Comparison of ENCODE assay signal across 13 mouse cellular contexts in the genomic region with DNA sequence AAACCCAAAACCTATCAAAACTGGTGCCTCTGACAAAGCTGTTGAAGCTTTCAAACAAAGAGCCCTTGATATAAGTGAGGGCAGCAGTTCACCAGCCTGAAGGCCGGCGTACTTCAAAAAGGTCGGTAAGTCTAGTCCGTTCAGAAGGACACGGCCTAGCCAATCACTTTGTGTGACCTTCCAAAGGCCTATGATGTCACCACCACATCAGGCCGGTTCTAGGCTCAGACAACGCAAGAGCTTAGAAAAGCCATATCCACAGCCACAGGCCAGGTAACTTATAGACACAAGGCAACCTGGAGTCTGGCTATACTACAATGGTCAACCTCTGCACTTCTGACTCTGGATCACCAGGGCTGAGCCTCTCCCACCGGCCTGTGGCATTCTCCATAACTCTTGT. TPM values are rescaled to one million over a fixed set of nuclear protein-coding genes. Genes with fewer than 3 reads are reported as not detected.
A peak's percentile ranks its signal among the peaks of the same experiment; 100 is the strongest.
DNase-seq lines count a peak whose midpoint lies in the region; ATAC-seq lines count a peak whose summit lies in the region.
"Had no signal": no experiment of that assay in that cellular context is flagged by ENCODE, and none has a peak within 500 bp of the region (broad histone marks: within the 10 kb centered on the region; RNA-seq: fewer than 3 reads in every experiment).

No protein-coding gene starts in this region.

- H3K36me3 ChIP-seq in kidney, embryonic 15.5 days, result no peaks in the 10 kb centered on the region
- H3K36me3 ChIP-seq: midbrain, embryonic 15.5 days had no signal

- peak overlapping the region; percentile 58 for H3K4me3 ChIP-seq in kidney, embryonic 15.5 days (replicated peaks)

- WGBS in kidney, embryonic 15.5 days, result 77% methylated on average over 8 of the region's 8 CpGs

- H3K4me2 ChIP-seq in kidney, embryonic 15.5 days, result peak overlapping the region; percentile 96

- peaks cover 49% of the 10 kb centered on the region for H3K4me1 ChIP-seq in kidney, embryonic 15.5 days

- H3K9me3 ChIP-seq in kidney, embryonic 15.5 days (replicated peaks), result no peaks in the 10 kb centered on the region
- H3K9me3 ChIP-seq: midbrain, embryonic 15.5 days had no signal

- peaks cover 47% of the 10 kb centered on the region for H3K27me3 ChIP-seq in kidney, embryonic 15.5 days

- no peak overlapping the region for H3K9ac ChIP-seq in kidney, embryonic 15.5 days
- H3K9ac ChIP-seq: forebrain, postnatal 0 days; liver, embryonic 14.5 days; midbrain, embryonic 15.5 days had no signal

- peak; percentile 55 for DNase-seq in adrenal gland, adult 8-10 months
- DNase-seq in adrenal gland, postnatal 25 days, result no peak
- no peak for DNase-seq in kidney, adult 11 months
- DNase-seq in thymus, postnatal 25 days, result peak; percentile 25
- no peak for DNase-seq in thymus, adult 18-20 months
- DNase-seq: cerebellum, postnatal 36 days; forebrain, postnatal 0 days had no signal

- no peak overlapping the region for H3K27ac ChIP-seq in kidney, embryonic 15.5 days
- H3K27ac ChIP-seq: liver, embryonic 14.5 days; midbrain, embryonic 15.5 days had no signal

- no peak for ATAC-seq in kidney, embryonic 15.5 days (replicated peaks; ENCODE audit: low FRiP score)
- no peak for ATAC-seq in granulocyte monocyte progenitor cell, adult 5-6 weeks (replicated peaks; ENCODE audit: poor library complexity, severe bottlenecking)
- ATAC-seq in inflammation-experienced regulatory T-cells, adult 6 months, result no peak
- ATAC-seq: forebrain, postnatal 0 days had no signal

RNA-seq across cellular contexts. Expression of gene Spint2, which starts 1.8 kb away (rescaled TPM):
- 100 to 1,000 TPM in 2 of 4 experiments, 10 to 100 TPM in 2; 75.9 to 116 (median 96.8) TPM for total RNA-seq in adrenal gland, adult 8-10 months (2022)
- 23.0 and 36.9 TPM in 2 replicates for total RNA-seq in adrenal gland, postnatal 25 days (2021)
- 236 and 245 TPM in 2 replicates for polyA plus RNA-seq in kidney, embryonic 15.5 days (2015; fragmentation: Nextera tagmentation; extraction: Ambion mirVana)
- 45.1 and 55.0 TPM in 2 replicates for total RNA-seq in granulocyte monocyte progenitor cell, adult 5-6 weeks (2014; fragmentation: Nextera tagmentation)
- 24.4 and 29.9 TPM in 2 replicates for total RNA-seq in granulocyte monocyte progenitor cell, adult 5-6 weeks (2017)
- polyA plus RNA-seq in inflammation-experienced regulatory T-cells, adult 6 months (2017; shearing (Covaris generic)), result 10 to 100 TPM; 58.9 to 90.9 (median 63.6) TPM

RNA-seq across cellular contexts. Expression of gene Ppp1r14a, which starts 9.2 kb away (rescaled TPM):
- total RNA-seq in adrenal gland, adult 8-10 months (2022), result 1 to 10 TPM; 4.8 to 8.0 (median 5.5) TPM
- 5.5 and 6.7 TPM in 2 replicates for total RNA-seq in adrenal gland, postnatal 25 days (2021)
- 21.0 and 23.7 TPM in 2 replicates for polyA plus RNA-seq in kidney, embryonic 15.5 days (2015; fragmentation: Nextera tagmentation; extraction: Ambion mirVana)
- total RNA-seq in granulocyte monocyte progenitor cell, adult 5-6 weeks (2014; fragmentation: Nextera tagmentation), result not detected in 2 replicates
- not detected in 2 replicates for total RNA-seq in granulocyte monocyte progenitor cell, adult 5-6 weeks (2017)
- polyA plus RNA-seq in inflammation-experienced regulatory T-cells, adult 6 months (2017; shearing (Covaris generic)), result not detected
- total RNA-seq: hematopoietic stem cell, adult 5-6 weeks had no signal

RNA-seq across cellular contexts. Expression of gene Dpf1, which starts 23.8 kb away (rescaled TPM):
- total RNA-seq in adrenal gland, adult 8-10 months (2022), result 1 to 10 TPM; 2.6 to 6.1 (median 4.0) TPM
- 0.95 and 1.6 TPM in 2 replicates for total RNA-seq in adrenal gland, postnatal 25 days (2021)
- 3.1 and 5.9 TPM in 2 replicates for polyA plus RNA-seq in kidney, embryonic 15.5 days (2015; fragmentation: Nextera tagmentation; extraction: Ambion mirVana)
- not detected in 2 replicates for total RNA-seq in granulocyte monocyte progenitor cell, adult 5-6 weeks (2014; fragmentation: Nextera tagmentation)
- total RNA-seq in granulocyte monocyte progenitor cell, adult 5-6 weeks (2017), result 0.22 TPM in 1 of 2 replicates, not detected in the other
- 1 to 10 TPM in 1 of 3 experiments, under 1 TPM in 1, not detected in 1; 0.13 to 1.2 TPM for polyA plus RNA-seq in inflammation-experienced regulatory T-cells, adult 6 months (2017; shearing (Covaris generic))

RNA-seq across cellular contexts. Expression of gene 2200002D01Rik, which starts 31.7 kb away (rescaled TPM):
- total RNA-seq in adrenal gland, adult 8-10 months (2022), result 1 to 10 TPM; 3.0 to 6.9 (median 3.7) TPM
- 0.86 and 2.0 TPM in 2 replicates for total RNA-seq in adrenal gland, postnatal 25 days (2021)
- polyA plus RNA-seq in kidney, embryonic 15.5 days (2015; fragmentation: Nextera tagmentation; extraction: Ambion mirVana), result 7.6 and 11.2 TPM in 2 replicates
- total RNA-seq in granulocyte monocyte progenitor cell, adult 5-6 weeks (2014; fragmentation: Nextera tagmentation), result not detected in 2 replicates
- total RNA-seq in granulocyte monocyte progenitor cell, adult 5-6 weeks (2017), result 0.99 TPM in 1 of 2 replicates, not detected in the other
- polyA plus RNA-seq in inflammation-experienced regulatory T-cells, adult 6 months (2017; shearing (Covaris generic)), result 1 to 10 TPM in 2 of 3 experiments, under 1 TPM in 1; 0.91 to 1.9 (median 1.7) TPM
- total RNA-seq: forebrain, postnatal 0 days had no signal

RNA-seq across cellular contexts. Expression of gene Yif1b, which starts 41.8 kb away (rescaled TPM):
- 10 to 100 TPM; 42.7 to 50.6 (median 44.6) TPM for total RNA-seq in adrenal gland, adult 8-10 months (2022)
- total RNA-seq in adrenal gland, postnatal 25 days (2021), result 43.6 and 49.3 TPM in 2 replicates
- polyA plus RNA-seq in kidney, embryonic 15.5 days (2015; fragmentation: Nextera tagmentation; extraction: Ambion mirVana), result 122 and 123 TPM in 2 replicates
- 57.1 and 86.7 TPM in 2 replicates for total RNA-seq in granulocyte monocyte progenitor cell, adult 5-6 weeks (2014; fragmentation: Nextera tagmentation)
- total RNA-seq in granulocyte monocyte progenitor cell, adult 5-6 weeks (2017), result 33.1 and 33.4 TPM in 2 replicates
- polyA plus RNA-seq in inflammation-experienced regulatory T-cells, adult 6 months (2017; shearing (Covaris generic)), result 10 to 100 TPM; 56.3 to 68.5 (median 57.1) TPM

Comparison
In these comparisons a context has a peak if more than half of its experiments do, and no peak if none do; other contexts are left out.
1. DNase-seq: peak in adrenal gland, adult 8-10 months (single experiment) and thymus, postnatal 25 days (single experiment); none in adrenal gland, postnatal 25 days (single experiment), kidney, adult 11 months (single experiment) and thymus, adult 18-20 months (0 of 2).